Mouse (Mus musculus) intestine, embryonic 16.5 days (tissue): Measurements from ENCODE around the gene Ptger4. TPM values are rescaled to one million over a fixed set of nuclear protein-coding genes. Genes with fewer than 3 reads are reported as not detected.

Experiments
- ATAC-seq: fragments of 200-750 bp; cut with Nextera tagmentation; 2 replicates; pipeline ENCODE4 v1.8.0; 2017; ENCODE audit warnings: moderate TSS enrichment, moderate library complexity
- H3K27ac ChIP-seq: fragments of 300-500 bp; sonication (generic); 2 replicates; pipeline ENCODE4 v1.5.1; 2014; ENCODE audit warnings: mild to moderate bottlenecking, low read length
- H3K27me3 ChIP-seq: fragments of 300-500 bp; sonication (generic); replicated peaks from 2 replicates; pipeline ENCODE4 v1.6.1; 2014; ENCODE audit warnings: low read length, control low read depth, mixed read lengths; ENCODE audit not compliant: control insufficient read depth, insufficient read depth
- H3K36me3 ChIP-seq: fragments of 300-500 bp; sonication (generic); 2 replicates; pipeline ENCODE4 v1.6.1; 2014; ENCODE audit warnings: low read length, control low read depth; ENCODE audit not compliant: control insufficient read depth, insufficient read depth
- H3K4me1 ChIP-seq: fragments of 300-500 bp; sonication (generic); 2 replicates; pipeline ENCODE4 v1.6.1; 2014; ENCODE audit warnings: low read length, control low read depth, mixed read lengths; ENCODE audit not compliant: control insufficient read depth, insufficient read depth
- H3K4me2 ChIP-seq: fragments of 300-500 bp; sonication (generic); 2 replicates; pipeline ENCODE4 v1.6.1; 2014; ENCODE audit warnings: low read depth, low read length, control low read depth
- H3K4me3 ChIP-seq: fragments of 300-500 bp; sonication (generic); 2 replicates; pipeline ENCODE4 v1.5.1; 2014; ENCODE audit warnings: mild to moderate bottlenecking, low read length
- H3K9ac ChIP-seq: fragments of 300-500 bp; sonication (generic); 2 replicates; pipeline ENCODE4 v1.6.1; 2014; ENCODE audit warnings: low read depth, low read length
- H3K9me3 ChIP-seq: fragments of 300-500 bp; sonication (generic); 2 replicates; pipeline ENCODE4 v1.6.1; 2016; ENCODE audit warnings: low read length, control low read depth; ENCODE audit not compliant: control insufficient read depth
- WGBS: fragments of 180-500 bp; shearing (Covaris S2); extraction: QIAGEN DNeasy Blood & Tissue Kit; methylation state at CpG from one replicate; pipeline ENCODE4 v1.1.7; 2014; 5-methylcytosine and 5-hydroxymethylcytosine counted together
- polyA plus RNA-seq: library from polyadenylated mRNA; unstranded; fragments of >200 nt; fragmentation: Nextera tagmentation; extraction: Ambion mirVana; gene quantifications from 2 replicates; pipeline ENCODE4 v1.2.1, GENCODE M21; 2015

The Ptger4 gene
- 6.0 and 7.1 TPM in 2 replicates for polyA plus RNA-seq

DNA sequence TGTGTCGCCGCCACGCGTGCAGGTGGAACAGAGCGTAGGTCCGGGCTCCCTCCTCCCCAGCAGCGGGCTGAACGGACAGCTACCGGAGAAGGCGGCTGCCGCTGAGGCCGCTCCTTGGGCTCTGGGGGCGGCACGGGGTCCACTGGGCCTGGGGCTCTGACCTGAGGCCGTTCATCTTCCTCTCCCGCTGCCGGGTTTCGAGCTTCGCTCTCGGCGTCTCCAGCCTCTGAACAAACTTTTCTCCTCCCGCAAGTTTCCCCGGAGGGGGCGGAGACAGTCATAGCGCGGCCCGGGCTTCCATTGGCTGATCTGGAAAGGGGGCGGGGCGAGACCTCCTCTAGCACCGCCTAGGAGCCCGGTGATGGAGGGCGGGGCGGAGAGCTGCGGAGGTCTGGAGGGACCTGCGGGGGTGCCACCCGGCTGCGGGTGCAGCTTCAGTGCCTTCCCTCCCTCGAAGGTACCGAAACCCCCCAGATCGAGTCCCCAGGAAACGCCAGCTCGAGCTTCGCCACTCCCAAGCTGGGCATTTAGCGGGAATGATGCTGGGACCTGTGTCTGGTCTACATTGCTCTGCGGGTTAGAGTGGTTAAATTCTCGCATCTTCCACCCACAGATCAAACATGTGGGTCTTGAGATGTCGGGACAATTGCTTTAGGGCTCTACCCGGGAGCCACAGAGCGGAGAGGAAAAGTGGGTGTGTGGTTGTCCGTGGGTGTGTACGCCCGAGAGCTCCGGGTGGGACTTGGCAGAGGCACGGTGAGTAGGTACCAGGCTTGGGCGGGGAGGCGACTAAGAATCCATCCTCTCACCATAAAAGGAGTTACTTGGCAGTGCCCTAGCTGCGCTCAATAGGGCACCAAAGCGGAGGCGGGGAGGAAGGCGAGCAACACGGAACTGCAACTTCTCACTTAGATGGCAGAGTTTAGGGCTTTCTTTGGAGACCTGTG is at the start of gene Ptger4:
Ptger4 (minus strand) TSS at position 229 of the 947 bp plus-strand sequence.
- peak; percentile 96 for ATAC-seq
- WGBS: under 1% methylated on average over 61 of the region's 61 CpGs
- peak within 1 kb of the TSS; percentile 72 for H3K9ac ChIP-seq
- H3K27me3 ChIP-seq: peaks cover 9% of the 10 kb centered on the region; the same call in 1 of the 2 replicates
- H3K9me3 ChIP-seq: no peaks in the 10 kb centered on the region
- H3K4me1 ChIP-seq: peaks cover 20% of the 10 kb centered on the region
- H3K27ac ChIP-seq: peak within 1 kb of the TSS; percentile 20
- H3K4me2 ChIP-seq: peak within 1 kb of the TSS; percentile 96
- no peaks in the 10 kb centered on the region for H3K36me3 ChIP-seq
- H3K4me3 ChIP-seq: peak within 1 kb of the TSS; percentile 65

DNA sequence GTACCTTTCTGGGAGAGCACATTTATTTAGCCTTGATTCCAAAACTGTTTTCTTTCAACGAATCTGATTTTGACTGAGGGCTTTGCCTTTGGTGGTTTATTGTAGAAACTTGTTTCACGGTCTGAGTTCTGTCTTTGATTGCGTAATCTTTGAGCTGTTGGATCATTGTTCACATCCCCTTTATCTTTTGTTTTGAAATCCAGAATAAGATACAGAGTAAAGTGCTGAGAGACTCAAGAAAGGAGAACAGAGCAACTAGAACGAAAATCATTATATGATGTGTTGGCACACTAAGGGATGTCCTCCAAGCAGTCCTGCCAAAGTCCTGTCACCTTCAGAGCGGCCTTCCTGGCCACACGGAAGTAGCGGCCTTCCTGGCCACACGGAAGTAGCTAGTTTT is 44.4 kb upstream of the Ptger4 start:
- H3K27me3 ChIP-seq: no peaks in the 10 kb centered on the region
- H3K9me3 ChIP-seq: no peaks in the 10 kb centered on the region
- no peaks in the 10 kb centered on the region for H3K4me1 ChIP-seq
- no peak overlapping the region for H3K9ac ChIP-seq
- WGBS: 86% methylated on average over 8 of the region's 8 CpGs
- no peak overlapping the region for H3K4me2 ChIP-seq
- no peak overlapping the region for H3K27ac ChIP-seq
- ATAC-seq: no peak
- H3K36me3 ChIP-seq: no peaks in the 10 kb centered on the region
- H3K4me3 ChIP-seq: no peak overlapping the region

DNA sequence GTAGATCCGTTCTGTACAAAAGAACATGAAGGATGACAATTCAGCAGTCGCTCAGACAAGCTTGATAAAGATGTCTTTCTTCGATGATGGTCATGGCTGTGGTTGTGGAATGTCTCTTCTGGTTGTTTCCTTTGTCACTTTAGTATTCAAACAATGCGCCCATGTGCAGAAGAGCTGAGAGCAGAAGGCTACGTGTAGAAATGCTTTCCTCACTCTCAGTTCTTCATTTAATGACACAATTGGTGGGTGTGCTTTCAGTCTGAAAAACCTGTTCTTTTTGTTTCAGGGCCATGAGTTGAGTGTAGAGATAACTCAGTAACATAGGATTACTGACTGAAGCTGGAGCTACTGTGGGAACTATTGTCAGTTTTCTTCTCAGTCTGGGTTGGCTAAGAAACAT is 43.1 kb upstream of the Ptger4 start:
- H3K9ac ChIP-seq: no peak overlapping the region
- no peaks in the 10 kb centered on the region for H3K9me3 ChIP-seq
- H3K4me1 ChIP-seq: no peaks in the 10 kb centered on the region
- no peaks in the 10 kb centered on the region for H3K36me3 ChIP-seq
- H3K27me3 ChIP-seq: no peaks in the 10 kb centered on the region
- 81% methylated on average over 5 of the region's 5 CpGs for WGBS
- no peak overlapping the region for H3K4me2 ChIP-seq
- no peak overlapping the region for H3K27ac ChIP-seq
- H3K4me3 ChIP-seq: no peak overlapping the region
- no peak for ATAC-seq

DNA sequence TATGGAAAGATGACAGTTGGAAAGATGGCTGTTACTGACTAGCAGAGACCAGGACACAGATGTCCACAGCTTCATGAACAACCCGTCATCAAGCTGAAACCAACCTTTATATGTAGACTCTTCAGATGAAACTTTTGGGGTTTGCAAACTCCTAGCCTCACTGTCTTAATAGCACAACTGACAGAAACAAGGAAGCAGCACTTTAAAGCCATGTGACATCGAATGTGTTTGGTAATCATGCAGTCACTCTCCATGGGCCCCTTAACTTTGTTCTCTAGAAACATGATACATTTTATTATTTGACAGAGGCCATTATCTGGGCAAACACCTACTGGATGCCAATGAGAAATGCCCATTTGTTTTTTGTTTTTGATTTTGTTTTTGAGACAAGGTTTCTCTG is 37.3 kb upstream of the Ptger4 start:
- ATAC-seq: no peak
- Histone ChIP-seq H3K27me3 (no peaks in the 10 kb centered on the region), H3K9ac (no peak overlapping the region), H3K4me3 (no peak overlapping the region), H3K9me3 (peaks cover 5% of the 10 kb centered on the region; the same call in 1 of the 2 replicates), H3K27ac (no peak overlapping the region), H3K36me3 (no peaks in the 10 kb centered on the region), H3K4me2 (no peak overlapping the region), H3K4me1 (no peaks in the 10 kb centered on the region)
- 89% methylated on average over 2 of the region's 2 CpGs for WGBS

DNA sequence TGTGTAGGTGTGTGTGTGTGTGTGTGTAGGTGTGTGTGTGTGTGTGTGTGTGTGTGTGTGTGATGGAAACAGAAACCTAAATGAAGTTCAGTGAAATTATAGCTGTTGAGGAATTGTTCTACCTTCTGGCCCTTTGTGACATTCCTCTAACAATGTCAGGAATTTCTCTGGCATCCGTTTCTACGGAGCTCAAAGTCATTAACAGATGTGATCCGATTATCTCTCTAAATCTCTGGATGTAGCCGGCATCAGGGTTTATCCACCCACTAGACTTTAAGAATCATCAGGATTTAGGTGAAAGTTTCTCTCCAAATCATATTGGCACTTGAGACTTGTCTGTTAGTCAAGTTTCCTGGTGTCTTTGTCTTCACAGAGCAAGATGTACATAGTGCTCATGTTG is 35.8 kb upstream of the Ptger4 start:
- 43% methylated on average over 4 of the region's 4 CpGs for WGBS
- H3K4me2 ChIP-seq: no peak overlapping the region
- no peaks in the 10 kb centered on the region for H3K27me3 ChIP-seq
- no peaks in the 10 kb centered on the region for H3K36me3 ChIP-seq
- no peak for ATAC-seq
- H3K4me1 ChIP-seq: no peaks in the 10 kb centered on the region
- no peak overlapping the region for H3K4me3 ChIP-seq
- H3K9ac ChIP-seq: no peak overlapping the region
- no peak overlapping the region for H3K27ac ChIP-seq
- H3K9me3 ChIP-seq: peaks cover 5% of the 10 kb centered on the region; the same call in 1 of the 2 replicates

DNA sequence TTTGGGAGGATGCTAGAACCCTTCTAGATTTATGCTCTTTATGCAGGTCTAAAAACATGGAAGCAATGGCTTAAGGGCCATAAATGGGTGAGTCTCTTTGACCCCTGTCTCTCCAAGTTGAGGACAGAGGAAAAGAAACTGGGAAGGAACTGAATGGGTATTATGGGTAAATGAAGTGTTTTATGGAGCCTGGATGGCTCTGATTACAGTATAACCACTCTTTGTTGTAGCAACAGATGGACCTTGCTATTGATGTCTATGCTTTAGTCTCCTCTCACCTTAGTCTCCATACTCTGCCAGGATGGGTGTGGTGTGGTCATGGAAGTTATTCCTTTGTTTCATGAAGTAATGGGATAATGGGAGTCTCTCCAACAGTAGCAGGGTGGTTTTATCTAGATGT is 34.5 kb upstream of the Ptger4 start:
- H3K27me3 ChIP-seq: no peaks in the 10 kb centered on the region
- no peak overlapping the region for H3K27ac ChIP-seq
- H3K9me3 ChIP-seq: peaks cover 5% of the 10 kb centered on the region; the same call in 1 of the 2 replicates
- no peak overlapping the region for H3K9ac ChIP-seq
- H3K4me3 ChIP-seq: no peak overlapping the region
- no peaks in the 10 kb centered on the region for H3K36me3 ChIP-seq
- no peak for ATAC-seq
- H3K4me2 ChIP-seq: no peak overlapping the region
- H3K4me1 ChIP-seq: no peaks in the 10 kb centered on the region

DNA sequence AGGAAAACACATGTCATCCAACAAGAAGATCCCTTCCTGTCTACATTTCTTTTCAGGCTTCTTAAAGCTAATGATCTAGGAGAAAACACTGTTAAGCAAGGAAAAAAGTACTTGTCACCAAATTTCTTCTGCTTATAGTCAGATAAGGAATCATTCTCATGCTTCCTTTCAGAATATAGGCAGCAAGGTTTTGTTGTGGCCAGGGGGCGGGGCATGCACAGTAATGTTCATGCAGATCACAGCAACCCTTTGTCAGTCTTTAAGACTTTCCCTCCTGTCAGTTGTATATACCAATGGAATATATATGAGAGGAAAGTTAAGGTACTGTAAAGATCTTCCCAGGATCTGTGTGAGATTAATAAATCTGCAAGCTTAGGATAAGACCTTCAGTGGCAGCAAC is 30.0 kb upstream of the Ptger4 start:
- H3K36me3 ChIP-seq: no peaks in the 10 kb centered on the region
- no peak overlapping the region for H3K9ac ChIP-seq
- no peak overlapping the region for H3K4me3 ChIP-seq
- WGBS: 95% methylated on average over 1 of the region's 1 CpGs
- no peak for ATAC-seq
- no peak overlapping the region for H3K4me2 ChIP-seq
- no peaks in the 10 kb centered on the region for H3K27me3 ChIP-seq
- H3K4me1 ChIP-seq: no peaks in the 10 kb centered on the region
- no peak overlapping the region for H3K27ac ChIP-seq
- H3K9me3 ChIP-seq: peaks cover 5% of the 10 kb centered on the region; the same call in 1 of the 2 replicates

DNA sequence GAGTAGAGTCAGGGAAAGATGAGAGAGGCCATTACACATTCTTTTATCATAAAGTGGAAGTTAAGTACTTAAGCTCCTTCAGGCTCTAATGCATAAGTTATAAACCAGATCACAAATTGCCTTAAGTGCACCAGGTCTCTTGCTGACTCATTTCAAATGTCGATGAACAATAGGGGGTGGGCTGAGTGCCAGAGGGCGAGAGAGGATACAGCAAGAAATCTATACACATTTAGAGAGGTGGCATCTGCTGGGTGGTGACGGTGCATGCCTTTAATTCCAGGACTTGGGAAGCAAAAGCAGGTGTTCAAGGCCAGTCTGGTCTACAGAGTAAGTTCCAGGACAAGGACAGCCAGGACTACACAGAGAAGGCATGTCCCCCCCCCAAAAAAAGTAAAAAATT is 22.1 kb upstream of the Ptger4 start:
- H3K27ac ChIP-seq: no peak overlapping the region
- 73% methylated on average over 3 of the region's 3 CpGs for WGBS
- no peaks in the 10 kb centered on the region for H3K9me3 ChIP-seq
- no peak overlapping the region for H3K4me3 ChIP-seq
- H3K36me3 ChIP-seq: no peaks in the 10 kb centered on the region
- no peak for ATAC-seq
- H3K4me1 ChIP-seq: no peaks in the 10 kb centered on the region
- H3K27me3 ChIP-seq: no peaks in the 10 kb centered on the region
- no peak overlapping the region for H3K4me2 ChIP-seq
- no peak overlapping the region for H3K9ac ChIP-seq

DNA sequence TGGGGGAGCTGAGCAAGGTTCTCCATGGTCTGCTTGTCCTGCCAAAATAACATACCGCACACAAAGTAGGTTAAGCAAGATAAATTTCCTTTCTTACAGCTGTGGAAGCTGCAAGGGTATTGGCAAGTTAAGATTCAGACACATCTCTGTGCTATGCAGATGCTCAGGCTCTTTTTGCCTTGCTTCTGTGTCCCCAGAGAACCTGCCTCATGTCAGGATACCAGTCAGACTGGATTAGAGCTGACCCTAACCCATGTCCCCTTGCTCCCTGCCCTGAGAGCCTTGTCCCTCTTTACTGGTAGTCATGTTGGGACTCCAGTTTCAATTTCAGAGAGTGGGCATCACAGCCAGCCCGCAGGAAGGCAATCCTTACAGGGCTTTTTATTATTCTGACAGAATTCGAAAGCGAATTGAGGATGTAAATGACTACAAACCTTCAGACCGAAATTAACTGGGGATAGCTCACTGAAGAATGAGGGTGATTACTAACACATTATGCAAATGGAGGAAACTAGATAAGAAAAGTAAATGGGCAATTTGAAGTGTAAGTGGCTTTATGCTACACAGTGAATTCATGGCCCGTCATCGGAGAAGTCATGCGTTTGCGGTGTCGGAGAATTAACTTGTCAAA is 19.0 kb upstream of the Ptger4 start:
- no peak for ATAC-seq
- peaks cover 2% of the 10 kb centered on the region; the same call in 1 of the 2 replicates for H3K4me1 ChIP-seq

More for the DNA sequence above, 19.0 kb upstream of the Ptger4 start:
- no peak overlapping the region for H3K27ac ChIP-seq
- H3K4me2 ChIP-seq: no peak overlapping the region
- 79% methylated on average over 10 of the region's 10 CpGs for WGBS
- H3K36me3 ChIP-seq: no peaks in the 10 kb centered on the region
- no peak overlapping the region for H3K4me3 ChIP-seq
- H3K27me3 ChIP-seq: no peaks in the 10 kb centered on the region
- no peak overlapping the region for H3K9ac ChIP-seq
- H3K9me3 ChIP-seq: no peaks in the 10 kb centered on the region
